Mouse (Mus musculus): ENCODE results near the gene Megf8.

Megf8 gene

GRCm38 (mm10) chr7:25333596-25334307, 16.8 kb downstream of the Megf8 start:
- peak; percentile 31 to 77 for DNase-seq (ENCODE audit: low spot score in 2 of 2)

- DNase-seq (ENCODE audit: low spot score in 2 of 2) = no peak
Observed at GRCm38 (mm10) chr7:25334472-25334871, 17.5 kb downstream of the Megf8 start.

GRCm38 (mm10) chr7:25339329-25339728, 22.4 kb downstream of the Megf8 start:
- DNase-seq (ENCODE audit: low spot score in 2 of 2) = no peak

- no peak for DNase-seq (ENCODE audit: low spot score in 2 of 2)
Observed at GRCm38 (mm10) chr7:25341000-25341784, 24.2 kb downstream of the Megf8 start.

- no peak for DNase-seq (ENCODE audit: low spot score in 2 of 2)
Observed at GRCm38 (mm10) chr7:25348861-25349260, 31.9 kb downstream of the Megf8 start.

GRCm38 (mm10) chr7:25358721-25359206, 41.8 kb downstream of the Megf8 start:
- DNase-seq (ENCODE audit: low spot score in 2 of 2) = no peak

GRCm38 (mm10) chr7:25363151-25363550, 46.2 kb downstream of the Megf8 start:
- DNase-seq (ENCODE audit: low spot score in 2 of 2) = no peak

- DNase-seq (ENCODE audit: low spot score in 2 of 2) = no peak
Observed at GRCm38 (mm10) chr7:25363632-25364031, 46.7 kb downstream of the Megf8 start.

GRCm38 (mm10) chr7:25365937-25366625, 49.1 kb downstream of the Megf8 start:
- DNase-seq (ENCODE audit: low spot score in 2 of 2) = no peak

- DNase-seq (ENCODE audit: low spot score in 2 of 2) = no peak
Observed at GRCm38 (mm10) chr7:25367632-25368293, 50.8 kb downstream of the Megf8 start.

GRCm38 (mm10) chr7:25368333-25368732, 51.4 kb downstream of the Megf8 start:
- no peak for DNase-seq (ENCODE audit: low spot score in 2 of 2)

- DNase-seq (ENCODE audit: low spot score in 2 of 2) = no peak
Observed at GRCm38 (mm10) chr7:25369058-25369749, 52.2 kb downstream of the Megf8 start, which contains the start of gene Cnfn. Cnfn (minus strand) TSS chr7:25369724.

- no peak for DNase-seq (ENCODE audit: low spot score in 2 of 2)
Observed at GRCm38 (mm10) chr7:25372441-25372840, 55.5 kb downstream of the Megf8 start.

- no peak for DNase-seq (ENCODE audit: low spot score in 2 of 2)
Observed at GRCm38 (mm10) chr7:25376556-25376955, 59.6 kb downstream of the Megf8 start.

- no peak for DNase-seq (ENCODE audit: low spot score in 2 of 2)
Observed at GRCm38 (mm10) chr7:25377100-25377700, 60.2 kb downstream of the Megf8 start.

- DNase-seq (ENCODE audit: low spot score in 2 of 2) = no peak
Observed at GRCm38 (mm10) chr7:25378181-25379100, 61.5 kb downstream of the Megf8 start.

GRCm38 (mm10) chr7:25379551-25380351, 62.8 kb downstream of the Megf8 start:
- peak; percentile 84 to 86 for DNase-seq (ENCODE audit: low spot score in 2 of 2)

- DNase-seq (ENCODE audit: low spot score in 2 of 2) = peak; percentile 17 to 26
Observed at GRCm38 (mm10) chr7:25380392-25381283, 63.7 kb downstream of the Megf8 start.

Data from thymus, postnatal 10 days (tissue).